Mouse (Mus musculus): ENCODE measurements at regions not wholly inside any gene's neighbourhood (a gene's known extent, or its start where the extent isn't known, plus 50 kb on each side); places are given as distances from the start of the nearest gene placed in this dataset.

DNA sequence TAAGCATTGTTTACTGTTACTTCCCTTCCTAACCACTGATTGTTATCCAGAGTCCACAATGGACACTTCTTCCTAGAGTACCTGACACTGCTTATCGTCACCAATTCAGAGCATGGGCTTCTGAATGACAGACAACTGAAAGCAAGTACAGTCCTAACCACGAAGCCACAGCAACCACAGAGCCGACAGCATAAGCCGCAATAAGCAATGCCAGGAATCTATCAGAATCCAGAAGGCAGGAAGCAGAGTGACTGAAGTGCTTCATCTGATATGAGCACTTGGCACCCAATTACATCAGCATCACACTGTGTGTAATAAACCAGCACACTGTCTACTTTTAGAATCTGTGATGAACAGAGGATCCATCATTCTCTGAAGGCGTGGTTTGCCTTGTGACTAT, 237.0 kb upstream of the Adcy2 start:
- H3K27ac ChIP-seq (ENCODE audit: low read length), result no peak overlapping the region
- WGBS, result 56% methylated on average over 5 of the region's 5 CpGs
- no peak overlapping the region for H3K4me2 ChIP-seq (ENCODE audit: low read depth, low read length)
- H3K4me1 ChIP-seq (ENCODE audit: control insufficient read depth, insufficient read depth, low read length), result no peaks in the 10 kb centered on the region
- no peak for ATAC-seq (replicated peaks; ENCODE audit: extremely low read depth, insufficient read depth, low FRiP score)
- H3K36me3 ChIP-seq (ENCODE audit: control insufficient read depth, insufficient read depth), result no peaks in the 10 kb centered on the region
- no peaks in the 10 kb centered on the region for H3K27me3 ChIP-seq (ENCODE audit: control insufficient read depth, insufficient read depth, low read length)
- no peak overlapping the region for H3K4me3 ChIP-seq (ENCODE audit: low read length)
- no peak overlapping the region for H3K9ac ChIP-seq (ENCODE audit: low read length)
- H3K9me3 ChIP-seq (replicated peaks; ENCODE audit: control insufficient read depth, low read length), result no peaks in the 10 kb centered on the region

DNA sequence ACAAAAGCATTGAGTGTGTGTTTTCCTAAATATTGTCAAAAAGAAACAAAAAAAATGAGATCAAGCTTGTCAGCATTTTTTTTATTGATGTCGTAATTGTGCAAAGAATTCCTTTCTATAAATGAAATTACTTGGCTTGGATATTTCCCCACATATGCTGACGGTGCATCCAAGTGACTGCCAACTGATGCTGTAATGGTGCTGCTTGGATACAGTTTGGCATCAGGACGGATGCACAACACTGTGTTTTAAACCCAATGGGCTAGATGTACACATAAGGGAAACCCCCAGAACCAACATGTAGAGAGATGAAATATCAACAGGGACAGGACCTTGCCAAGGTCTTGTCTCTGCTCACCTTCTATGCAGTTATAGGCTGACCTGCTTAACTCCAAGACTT, 238.6 kb upstream of the Adcy2 start:
- 73% methylated on average over 3 of the region's 3 CpGs for WGBS
- H3K9me3 ChIP-seq (replicated peaks; ENCODE audit: control insufficient read depth, low read length), result no peaks in the 10 kb centered on the region
- no peak overlapping the region for H3K27ac ChIP-seq (ENCODE audit: low read length)
- H3K4me3 ChIP-seq (ENCODE audit: low read length), result no peak overlapping the region
- H3K27me3 ChIP-seq (ENCODE audit: control insufficient read depth, insufficient read depth, low read length), result no peaks in the 10 kb centered on the region
- H3K9ac ChIP-seq (ENCODE audit: low read length), result no peak overlapping the region
- ATAC-seq (replicated peaks; ENCODE audit: extremely low read depth, insufficient read depth, low FRiP score), result no peak
- H3K4me1 ChIP-seq (ENCODE audit: control insufficient read depth, insufficient read depth, low read length), result no peaks in the 10 kb centered on the region
- H3K36me3 ChIP-seq (ENCODE audit: control insufficient read depth, insufficient read depth), result no peaks in the 10 kb centered on the region
- H3K4me2 ChIP-seq (ENCODE audit: low read depth, low read length), result no peak overlapping the region

GRCm38 (mm10) chr13:69239261-69239915, 240.0 kb upstream of the Adcy2 start:
- H3K36me3 ChIP-seq (ENCODE audit: control insufficient read depth, insufficient read depth), result no peaks in the 10 kb centered on the region
- H3K4me3 ChIP-seq (ENCODE audit: low read length), result no peak overlapping the region
- no peaks in the 10 kb centered on the region for H3K4me1 ChIP-seq (ENCODE audit: control insufficient read depth, insufficient read depth, low read length)
- no peaks in the 10 kb centered on the region for H3K9me3 ChIP-seq (replicated peaks; ENCODE audit: control insufficient read depth, low read length)
- no peak overlapping the region for H3K9ac ChIP-seq (ENCODE audit: low read length)
- ATAC-seq (replicated peaks; ENCODE audit: extremely low read depth, insufficient read depth, low FRiP score), result no peak
- 68% methylated on average over 2 of the region's 2 CpGs for WGBS
- H3K27ac ChIP-seq (ENCODE audit: low read length), result no peak overlapping the region
- no peak overlapping the region for H3K4me2 ChIP-seq (ENCODE audit: low read depth, low read length)
- H3K27me3 ChIP-seq (ENCODE audit: control insufficient read depth, insufficient read depth, low read length), result no peaks in the 10 kb centered on the region

DNA sequence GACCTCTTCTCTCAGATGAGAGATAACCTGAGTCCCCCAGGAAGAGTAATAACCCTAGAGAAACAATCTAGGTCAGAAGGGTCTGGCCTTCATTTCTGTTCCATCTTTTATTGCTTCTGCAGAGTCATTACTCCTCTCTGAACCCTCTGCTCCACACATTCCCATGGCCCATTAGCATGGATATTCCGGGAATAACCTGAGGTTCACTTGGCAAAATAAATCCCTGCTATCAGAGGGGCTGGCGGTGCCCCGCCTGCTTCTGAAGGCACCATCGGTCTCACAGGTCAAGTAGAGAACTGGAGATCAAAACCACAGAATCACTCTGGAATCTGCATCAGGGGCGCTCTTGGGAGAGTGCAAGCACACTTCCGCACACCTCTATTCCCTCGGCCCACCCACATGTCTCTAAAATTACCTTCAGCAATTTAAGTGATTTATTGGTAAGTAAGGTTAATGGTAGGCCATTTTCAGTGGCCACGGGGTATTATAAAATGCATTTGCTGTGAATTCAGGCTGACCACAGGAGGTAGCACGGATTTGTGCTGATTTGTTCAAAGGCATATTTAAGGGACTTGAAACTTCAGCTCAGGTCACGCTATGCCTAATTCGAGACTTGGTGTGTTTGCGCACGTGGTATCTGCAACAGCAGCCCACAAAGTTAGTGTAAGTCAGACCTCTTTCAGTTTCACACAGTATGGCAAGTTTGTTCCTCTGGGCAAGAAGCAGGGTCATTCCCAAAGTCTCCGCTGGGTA, 243.4 kb upstream of the Adcy2 start:
- no peak for ATAC-seq (replicated peaks; ENCODE audit: extremely low read depth, insufficient read depth, low FRiP score)
- 78% methylated on average over 14 of the region's 14 CpGs for WGBS
- no peak overlapping the region for H3K4me3 ChIP-seq (ENCODE audit: low read length)

DNA sequence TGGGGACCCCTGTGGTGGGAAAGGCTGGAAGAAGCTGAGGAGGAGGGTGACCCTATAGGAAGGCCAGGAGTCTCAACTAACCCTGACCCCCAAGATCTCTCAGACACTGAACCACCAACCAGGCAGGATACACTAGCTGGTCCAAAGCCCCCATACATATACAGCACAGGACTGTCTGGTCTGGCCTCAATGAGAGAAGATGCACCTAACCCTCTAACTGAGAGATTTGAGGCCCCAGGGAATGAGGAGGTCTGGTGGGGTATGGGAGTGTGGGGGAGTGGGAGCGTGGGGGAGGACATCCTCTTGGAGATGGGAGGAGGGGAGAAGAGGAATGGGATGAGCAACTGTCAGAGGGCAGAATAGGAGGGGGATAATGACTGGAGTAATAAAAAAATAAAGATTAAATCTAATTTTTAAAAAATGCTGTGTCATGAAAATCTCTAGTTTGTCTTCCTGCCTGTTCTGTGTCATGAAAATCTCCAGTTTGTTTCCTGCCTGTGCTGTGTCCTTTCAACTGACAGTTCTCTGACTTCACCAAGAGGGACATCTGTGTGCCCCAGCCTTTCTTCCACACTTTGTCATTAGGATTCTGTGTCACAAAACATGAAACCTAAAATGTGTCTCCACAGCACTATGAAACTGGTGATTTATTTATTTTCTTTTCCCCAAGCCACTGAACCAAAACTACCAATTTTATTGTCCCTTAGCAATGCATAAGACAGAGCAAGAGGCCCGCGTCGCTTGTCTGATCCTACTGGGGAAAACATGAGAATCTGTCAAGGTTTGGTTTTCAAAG, 251.2 kb upstream of the Adcy2 start:
- no peak overlapping the region for H3K4me2 ChIP-seq (ENCODE audit: low read depth, low read length)
- no peaks in the 10 kb centered on the region for H3K36me3 ChIP-seq (ENCODE audit: control insufficient read depth, insufficient read depth)
- H3K4me3 ChIP-seq (ENCODE audit: low read length), result no peak overlapping the region
- H3K9ac ChIP-seq (ENCODE audit: low read length), result no peak overlapping the region
- WGBS, result 75% methylated on average over 4 of the region's 4 CpGs
- no peak for ATAC-seq (replicated peaks; ENCODE audit: extremely low read depth, insufficient read depth, low FRiP score)
- H3K27ac ChIP-seq (ENCODE audit: low read length), result no peak overlapping the region
- no peaks in the 10 kb centered on the region for H3K9me3 ChIP-seq (replicated peaks; ENCODE audit: control insufficient read depth, low read length)
- no peaks in the 10 kb centered on the region for H3K27me3 ChIP-seq (ENCODE audit: control insufficient read depth, insufficient read depth, low read length)
- no peaks in the 10 kb centered on the region for H3K4me1 ChIP-seq (ENCODE audit: control insufficient read depth, insufficient read depth, low read length)

More for the DNA sequence above, 243.4 kb upstream of the Adcy2 start:
- Histone ChIP-seq H3K27ac (ENCODE audit: low read length) (no peak overlapping the region), H3K4me1 (ENCODE audit: control insufficient read depth, insufficient read depth, low read length) (no peaks in the 10 kb centered on the region), H3K36me3 (ENCODE audit: control insufficient read depth, insufficient read depth) (no peaks in the 10 kb centered on the region), H3K4me2 (ENCODE audit: low read depth, low read length) (no peak overlapping the region), H3K9ac (ENCODE audit: low read length) (no peak overlapping the region), H3K27me3 (ENCODE audit: control insufficient read depth, insufficient read depth, low read length) (no peaks in the 10 kb centered on the region), H3K9me3 (replicated peaks; ENCODE audit: control insufficient read depth, low read length) (no peaks in the 10 kb centered on the region)

- ATAC-seq (replicated peaks; ENCODE audit: extremely low read depth, insufficient read depth, low FRiP score), result no peak
- no peaks in the 10 kb centered on the region for H3K27me3 ChIP-seq (ENCODE audit: control insufficient read depth, insufficient read depth, low read length)
- no peaks in the 10 kb centered on the region for H3K4me1 ChIP-seq (ENCODE audit: control insufficient read depth, insufficient read depth, low read length)
- no peaks in the 10 kb centered on the region for H3K9me3 ChIP-seq (replicated peaks; ENCODE audit: control insufficient read depth, low read length)
- no peak overlapping the region for H3K4me3 ChIP-seq (ENCODE audit: low read length)
- no peak overlapping the region for H3K4me2 ChIP-seq (ENCODE audit: low read depth, low read length)
- no peaks in the 10 kb centered on the region for H3K36me3 ChIP-seq (ENCODE audit: control insufficient read depth, insufficient read depth)
- H3K27ac ChIP-seq (ENCODE audit: low read length), result no peak overlapping the region
- WGBS, result 68% methylated on average over 6 of the region's 6 CpGs
- no peak overlapping the region for H3K9ac ChIP-seq (ENCODE audit: low read length)
Observed at GRCm38 (mm10) chr13:69251130-69251561, 251.8 kb upstream of the Adcy2 start.

DNA sequence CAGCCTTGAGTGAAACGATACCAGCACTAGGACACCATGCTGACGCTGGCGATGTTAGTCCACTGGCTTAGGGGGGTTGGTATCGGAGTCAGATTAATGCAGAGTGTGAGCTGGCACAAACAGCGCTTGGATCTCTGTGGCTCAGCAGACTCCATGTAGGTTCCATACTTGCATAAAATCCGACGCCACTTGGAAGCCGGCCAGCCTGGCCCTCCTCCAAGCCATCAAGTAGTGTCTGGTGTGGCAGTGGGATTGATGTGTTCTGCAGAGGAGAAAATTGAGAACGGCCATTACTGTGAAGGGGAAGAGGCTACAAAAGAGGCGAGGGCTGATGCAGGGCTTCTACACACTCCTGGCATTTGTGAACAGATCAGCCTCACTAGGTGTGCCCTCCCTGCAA, 253.0 kb upstream of the Adcy2 start:
- Histone ChIP-seq H3K4me3 (ENCODE audit: low read length) (no peak overlapping the region), H3K9me3 (replicated peaks; ENCODE audit: control insufficient read depth, low read length) (no peaks in the 10 kb centered on the region), H3K4me1 (ENCODE audit: control insufficient read depth, insufficient read depth, low read length) (no peaks in the 10 kb centered on the region), H3K4me2 (ENCODE audit: low read depth, low read length) (no peak overlapping the region), H3K36me3 (ENCODE audit: control insufficient read depth, insufficient read depth) (no peaks in the 10 kb centered on the region), H3K9ac (ENCODE audit: low read length) (no peak overlapping the region), H3K27me3 (ENCODE audit: control insufficient read depth, insufficient read depth, low read length) (no peaks in the 10 kb centered on the region), H3K27ac (ENCODE audit: low read length) (no peak overlapping the region)
- WGBS, result 62% methylated on average over 10 of the region's 10 CpGs
- no peak for ATAC-seq (replicated peaks; ENCODE audit: extremely low read depth, insufficient read depth, low FRiP score)

GRCm38 (mm10) chr13:69260485-69260884, 261.1 kb upstream of the Adcy2 start:
- no peak overlapping the region for H3K4me3 ChIP-seq (ENCODE audit: low read length)
- no peaks in the 10 kb centered on the region for H3K27me3 ChIP-seq (ENCODE audit: control insufficient read depth, insufficient read depth, low read length)
- no peaks in the 10 kb centered on the region for H3K36me3 ChIP-seq (ENCODE audit: control insufficient read depth, insufficient read depth)
- 68% methylated on average over 5 of the region's 5 CpGs for WGBS
- H3K4me1 ChIP-seq (ENCODE audit: control insufficient read depth, insufficient read depth, low read length), result no peaks in the 10 kb centered on the region
- no peaks in the 10 kb centered on the region; the same call in 1 of the 2 replicates for H3K9me3 ChIP-seq (replicated peaks; ENCODE audit: control insufficient read depth, low read length)
- no peak overlapping the region for H3K27ac ChIP-seq (ENCODE audit: low read length)
- no peak for ATAC-seq (replicated peaks; ENCODE audit: extremely low read depth, insufficient read depth, low FRiP score)
- no peak overlapping the region for H3K9ac ChIP-seq (ENCODE audit: low read length)
- H3K4me2 ChIP-seq (ENCODE audit: low read depth, low read length), result no peak overlapping the region

DNA sequence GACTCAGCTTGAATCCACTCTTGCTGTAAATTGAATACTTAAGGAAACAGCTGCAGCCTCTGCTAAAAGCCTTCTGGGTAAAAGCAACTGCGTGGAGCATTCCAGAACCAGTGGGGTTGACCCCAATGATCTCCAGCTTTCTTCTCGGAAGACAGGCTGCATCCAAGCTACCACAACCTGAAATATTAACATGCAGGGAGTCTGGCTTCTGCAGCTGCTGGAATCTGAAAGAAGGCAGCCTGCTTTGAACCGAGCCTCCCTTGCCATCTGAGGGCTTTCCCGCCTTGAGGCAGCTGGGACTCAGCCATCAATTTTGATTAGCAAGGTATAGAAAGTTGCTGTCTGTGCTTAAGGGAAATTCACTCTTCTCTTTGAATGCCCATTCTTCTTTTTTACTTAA, 261.6 kb upstream of the Adcy2 start:
- ATAC-seq (replicated peaks; ENCODE audit: extremely low read depth, insufficient read depth, low FRiP score), result no peak
- no peaks in the 10 kb centered on the region for H3K36me3 ChIP-seq (ENCODE audit: control insufficient read depth, insufficient read depth)
- H3K9me3 ChIP-seq (replicated peaks; ENCODE audit: control insufficient read depth, low read length), result no peaks in the 10 kb centered on the region; the same call in 1 of the 2 replicates
- no peaks in the 10 kb centered on the region for H3K4me1 ChIP-seq (ENCODE audit: control insufficient read depth, insufficient read depth, low read length)
- 72% methylated on average over 4 of the region's 4 CpGs for WGBS
- no peak overlapping the region for H3K9ac ChIP-seq (ENCODE audit: low read length)
- no peak overlapping the region for H3K4me3 ChIP-seq (ENCODE audit: low read length)
- H3K27ac ChIP-seq (ENCODE audit: low read length), result no peak overlapping the region
- H3K4me2 ChIP-seq (ENCODE audit: low read depth, low read length), result no peak overlapping the region
- H3K27me3 ChIP-seq (ENCODE audit: control insufficient read depth, insufficient read depth, low read length), result no peaks in the 10 kb centered on the region
